Mouse (Mus musculus) induced T-regulatory cell, adult 2 months (primary cell): ENCODE data around the gene Ntn4.

Experiments used
- DNase-seq: peaks from one replicate; pipeline ENCODE4 v3.0.0-alpha.2; 2012; ENCODE audit warnings: low read depth

Gene Ntn4

DNA sequence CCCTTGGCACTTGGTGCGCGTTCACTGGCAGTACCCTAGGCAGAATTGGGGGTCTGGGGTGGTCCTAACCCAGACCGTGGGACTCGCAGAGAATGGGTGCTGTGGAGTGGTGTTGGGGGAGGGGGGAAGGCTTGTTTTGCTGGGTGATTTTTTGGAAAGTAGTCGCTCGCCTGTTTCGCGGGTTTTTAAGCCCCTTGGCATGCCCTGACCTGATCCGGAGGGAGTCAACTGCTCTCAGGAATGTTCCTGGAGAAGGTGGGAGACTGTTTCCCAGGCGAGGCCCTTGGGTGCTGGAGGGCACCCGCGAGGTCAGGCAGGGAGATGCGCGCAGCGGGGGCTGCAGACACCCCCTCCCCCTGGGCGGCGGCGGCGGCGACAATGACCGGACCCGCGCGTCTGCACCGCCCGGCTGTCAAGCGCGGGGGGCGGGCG lies at the start of gene Ntn4:
TSS of gene Ntn4 (plus strand) at position 161 of the 432 bp plus-strand sequence.
- no peak for DNase-seq

DNA sequence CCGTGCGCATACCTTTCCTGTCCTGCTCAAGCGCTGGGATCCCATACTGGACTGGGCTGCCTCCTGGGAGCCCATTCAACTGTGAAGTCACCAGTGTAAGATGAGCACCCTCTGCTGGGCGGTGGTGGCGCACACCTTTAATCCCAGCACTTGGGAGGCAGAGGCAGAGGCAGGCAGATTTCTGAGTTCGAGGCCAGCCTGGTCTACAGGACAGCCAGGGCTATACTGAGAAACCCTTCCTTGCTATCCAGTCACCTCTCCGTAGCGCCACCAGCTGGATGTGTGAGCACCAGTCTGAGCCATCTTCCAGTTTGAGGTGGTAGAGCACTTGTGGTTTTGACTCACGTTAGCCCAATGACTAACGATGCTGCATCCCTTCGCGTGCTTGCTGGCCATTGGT lies 48.0 kb upstream of the Ntn4 start:
- peak; percentile 55 for DNase-seq

DNA sequence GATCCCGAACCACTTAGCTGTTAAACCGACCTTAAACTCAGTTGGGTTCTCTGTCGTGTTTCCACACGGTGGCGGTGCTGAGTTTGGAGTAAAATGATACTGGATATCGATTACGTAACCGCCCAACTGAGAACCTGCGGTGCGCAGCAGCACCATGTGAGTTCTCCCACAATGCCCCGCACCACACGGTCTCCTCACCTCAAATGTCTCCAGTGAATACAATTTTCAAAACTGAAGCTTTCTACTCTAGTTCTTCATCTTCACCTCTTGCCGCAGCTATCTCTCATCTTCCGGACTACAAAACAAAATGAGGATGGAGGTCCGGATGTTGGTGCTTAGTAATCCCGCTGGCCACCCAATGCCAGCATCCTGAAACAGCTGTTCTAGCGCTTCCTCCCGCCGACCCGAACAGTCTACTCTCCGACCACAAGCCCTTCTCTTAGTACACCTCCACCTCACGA lies 46.4 kb upstream of the Ntn4 start:
- DNase-seq = peak; percentile 93

DNA sequence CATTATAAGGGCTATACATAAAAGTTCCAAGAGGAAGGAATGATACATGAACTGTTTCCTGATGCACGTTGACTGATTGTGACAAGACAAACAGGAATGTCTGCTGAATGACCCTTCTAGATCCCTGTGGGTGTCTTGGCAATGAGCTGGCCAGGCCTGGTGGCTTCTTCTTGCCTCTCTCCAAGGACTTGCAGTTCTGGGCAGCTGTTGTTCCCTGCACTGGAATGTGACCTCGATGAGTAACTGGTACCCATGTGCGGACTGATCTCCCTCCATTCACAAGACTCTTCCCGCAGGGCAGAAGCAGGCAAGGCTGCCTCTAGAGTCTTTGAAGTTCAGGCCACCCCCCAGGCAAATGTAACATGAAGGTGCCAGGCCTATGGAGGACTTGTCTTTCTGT lies 44.6 kb upstream of the Ntn4 start:
- no peak for DNase-seq

DNA sequence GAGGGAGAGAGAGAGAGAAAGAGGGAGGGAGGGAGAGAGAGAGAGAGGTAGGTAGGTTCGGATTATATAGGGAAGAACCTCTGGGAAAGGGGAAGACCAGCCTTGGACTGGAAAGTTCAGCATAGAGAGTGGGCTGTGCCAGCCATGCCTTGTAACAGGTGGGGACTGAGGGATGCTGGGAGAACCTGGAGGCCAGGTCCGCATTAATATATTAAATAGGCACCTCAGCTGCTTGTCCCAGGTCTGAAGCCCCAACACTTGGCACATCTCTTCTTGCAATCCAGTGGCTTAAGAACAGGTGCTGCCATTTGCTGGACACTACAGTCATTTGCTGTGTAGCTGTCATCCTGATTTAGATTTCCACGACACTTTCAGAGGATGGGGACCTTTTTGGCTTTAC lies 43.8 kb upstream of the Ntn4 start:
- DNase-seq = no peak

DNA sequence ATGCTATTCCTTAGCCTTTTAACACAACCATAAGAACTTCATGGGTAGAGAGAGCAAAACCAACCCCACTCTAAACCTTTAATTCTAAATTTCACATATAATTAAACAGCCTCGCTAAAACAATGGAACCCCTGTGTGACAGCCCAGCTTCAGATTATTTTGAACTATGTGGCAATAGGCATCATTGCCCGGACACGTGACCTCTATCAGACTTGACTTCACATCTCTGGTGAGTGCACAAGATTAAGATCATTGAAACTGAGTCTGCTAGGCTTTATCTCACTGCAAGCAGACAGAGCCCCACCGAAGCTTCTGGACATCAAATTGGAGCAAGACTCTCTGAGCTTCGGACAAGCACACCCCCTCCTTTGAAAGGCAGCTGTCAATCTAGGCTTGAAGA lies 38.2 kb upstream of the Ntn4 start:
- DNase-seq = no peak

DNA sequence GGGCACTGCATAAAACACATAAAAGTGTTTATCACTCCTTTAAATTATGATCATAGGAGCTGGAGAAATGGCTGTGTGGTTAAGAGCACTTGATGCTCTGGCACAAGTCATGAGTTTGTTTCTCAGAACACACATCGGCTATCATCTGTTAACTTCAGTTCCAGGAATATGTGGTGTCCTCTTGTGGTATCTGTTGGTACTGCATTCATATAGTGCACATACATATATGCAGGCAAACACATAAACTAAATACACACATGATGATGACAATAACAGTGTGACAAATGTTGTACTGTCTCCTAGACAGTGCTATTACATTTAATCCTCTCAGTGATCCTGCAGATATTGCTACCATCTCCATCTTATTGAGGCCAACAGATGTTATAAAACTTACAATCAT lies 37.2 kb upstream of the Ntn4 start:
- DNase-seq = no peak

DNA sequence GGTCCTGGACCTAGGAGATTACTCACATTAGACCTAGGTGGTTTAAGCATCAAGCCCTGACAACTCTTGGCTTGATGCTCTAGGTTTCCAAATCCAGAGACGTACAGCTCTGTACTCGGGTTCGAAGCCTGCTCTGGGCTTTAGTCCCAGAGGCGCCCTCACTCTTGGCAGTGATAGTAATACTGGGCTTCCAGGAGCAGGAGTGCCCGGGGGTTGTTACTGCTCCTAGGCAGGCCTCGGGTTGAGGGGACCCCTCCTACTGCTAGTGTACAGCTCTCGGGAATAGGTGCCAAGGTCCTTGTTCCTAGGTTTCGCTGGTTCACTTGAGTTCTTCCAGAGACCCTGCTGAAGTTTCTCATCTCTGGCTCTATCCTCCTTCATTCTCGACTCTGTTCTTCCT lies 34.2 kb upstream of the Ntn4 start:
- no peak for DNase-seq

DNA sequence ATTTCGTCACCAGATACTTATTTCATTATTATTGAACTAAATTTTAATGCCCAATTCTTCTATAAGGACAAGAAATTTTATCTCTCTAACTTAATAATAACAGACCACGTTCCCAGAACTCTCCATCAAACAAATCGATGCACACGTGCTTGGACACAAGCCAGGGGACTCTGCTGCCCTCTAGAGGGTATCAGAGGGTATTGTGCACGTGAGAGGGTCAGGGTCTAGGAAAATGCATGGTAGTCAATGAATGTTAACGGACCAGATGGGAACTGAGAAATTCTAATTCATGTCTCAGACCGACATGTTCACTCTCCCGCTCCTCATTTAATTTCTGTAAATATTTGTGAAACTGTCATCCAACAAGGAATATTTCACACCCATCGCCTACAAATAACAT lies 32.4 kb upstream of the Ntn4 start:
- DNase-seq = peak; percentile 62

DNA sequence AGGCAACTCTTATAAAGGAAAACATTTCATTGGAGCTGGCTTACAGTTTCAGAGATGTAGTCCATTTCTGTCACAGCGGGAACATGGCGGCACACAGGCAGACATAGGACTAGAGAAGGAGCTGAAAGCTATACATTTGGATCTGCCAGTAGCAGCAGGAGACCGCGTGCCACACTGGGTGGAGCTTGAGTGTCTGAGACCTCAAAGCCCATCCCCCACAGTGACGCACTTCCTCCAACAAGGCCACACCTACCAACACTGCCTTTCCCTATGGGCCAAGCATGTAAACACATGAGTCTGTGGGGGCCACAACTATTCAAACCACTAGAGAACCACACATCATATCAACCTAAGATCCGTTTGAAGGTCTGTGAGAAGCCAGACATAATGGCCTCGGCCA lies 31.2 kb upstream of the Ntn4 start:
- DNase-seq = no peak

DNA sequence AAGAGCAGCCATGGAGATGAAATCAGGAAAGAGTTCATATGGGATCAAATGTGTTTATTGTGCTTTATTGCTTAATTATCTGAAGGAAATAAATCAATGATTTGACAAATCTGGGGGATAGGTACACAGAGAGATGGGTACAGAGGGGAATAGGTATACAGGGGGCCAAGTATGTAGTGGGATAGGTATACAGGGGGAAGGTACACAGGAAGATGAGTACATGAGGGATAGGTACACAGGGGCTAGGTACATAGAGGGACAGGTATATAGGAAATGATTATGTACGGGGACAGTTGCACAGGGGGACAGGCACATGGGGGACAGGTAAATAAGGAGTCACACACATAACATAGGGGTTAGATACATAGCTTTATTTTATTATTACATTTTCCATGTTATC lies 29.6 kb upstream of the Ntn4 start:
- DNase-seq = no peak

DNA sequence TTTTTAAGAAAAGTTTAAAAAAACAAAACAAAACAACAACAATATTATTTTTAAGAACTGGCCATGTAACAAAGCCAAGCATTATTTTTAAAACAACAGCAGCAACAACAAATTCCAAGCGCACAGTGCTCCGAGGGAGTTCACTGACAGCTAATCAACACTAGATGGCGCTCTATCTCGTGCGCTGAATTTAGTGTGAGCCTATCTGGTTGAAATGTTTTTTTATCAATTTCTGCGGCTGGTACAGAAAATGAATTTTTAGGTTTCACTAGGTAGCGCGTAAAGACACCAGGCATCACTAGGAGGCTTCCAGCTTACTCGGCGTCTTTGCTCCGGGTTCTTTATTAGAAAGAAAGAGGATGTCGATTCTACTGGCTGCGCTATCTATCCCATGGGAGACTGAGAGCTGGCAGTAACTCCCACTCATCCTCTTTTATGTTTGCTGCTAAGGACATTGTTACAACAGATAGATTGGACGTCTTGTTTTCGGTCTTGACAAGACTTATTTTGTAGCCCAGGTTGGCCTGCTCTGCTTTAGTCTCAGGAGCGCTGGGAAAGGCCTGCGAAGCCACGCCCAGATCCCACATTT lies 29.0 kb upstream of the Ntn4 start:
- peak; percentile 80 for DNase-seq

DNA sequence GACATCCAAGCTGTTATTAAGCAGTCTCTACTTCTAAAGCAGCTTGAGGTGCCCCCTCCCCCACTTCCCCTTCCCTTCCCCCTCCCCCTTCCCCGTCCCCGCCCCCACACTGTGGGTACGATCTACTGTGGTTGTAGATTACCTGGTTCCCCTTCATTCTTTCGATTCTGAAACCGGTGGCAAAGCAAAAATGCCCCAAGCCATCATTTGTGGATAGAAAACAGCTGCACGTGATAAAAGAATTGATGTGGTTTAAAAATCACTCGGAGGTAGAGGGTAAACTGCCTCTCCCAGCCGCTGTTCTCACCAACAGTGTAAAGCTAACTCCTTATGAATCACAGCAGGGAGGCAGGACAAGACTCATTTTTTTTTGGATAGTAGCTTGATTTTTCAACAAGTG lies 25.6 kb upstream of the Ntn4 start:
- DNase-seq = peak; percentile 72

DNA sequence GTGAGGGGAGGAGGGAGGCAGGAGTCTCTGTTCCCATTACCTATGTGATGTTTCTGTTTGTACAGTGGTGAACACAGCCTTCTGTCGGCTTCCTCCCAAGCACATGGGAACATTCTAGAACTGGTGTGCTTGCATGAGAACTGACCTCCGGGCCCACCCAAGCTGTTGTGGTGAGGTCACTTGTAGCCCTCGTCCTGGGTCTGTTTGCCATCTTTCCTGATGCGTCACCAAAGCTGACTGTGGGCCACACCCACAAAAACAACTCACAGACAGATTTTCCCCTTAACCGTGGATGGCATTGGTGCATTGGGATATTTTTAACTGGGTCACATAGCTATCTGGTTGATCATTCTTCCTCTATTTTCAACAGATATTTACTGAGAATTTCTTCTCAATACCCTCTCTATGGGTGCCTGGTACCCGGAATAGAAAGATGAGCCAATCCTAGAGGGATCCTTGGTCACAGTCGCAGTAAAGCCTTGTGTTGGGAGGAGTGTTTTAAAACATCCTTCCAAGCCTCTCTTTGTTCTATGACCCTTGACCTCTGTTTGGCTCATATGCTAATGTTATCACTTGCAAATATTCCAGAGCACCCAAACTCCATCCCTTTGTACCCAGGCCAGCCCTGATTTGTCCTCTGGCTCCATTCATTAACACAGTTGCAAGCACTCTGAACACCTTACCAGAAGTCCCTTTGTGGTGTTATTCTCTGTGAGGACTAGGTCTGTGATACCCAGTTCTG lies 19.9 kb upstream of the Ntn4 start:
- DNase-seq = no peak

DNA sequence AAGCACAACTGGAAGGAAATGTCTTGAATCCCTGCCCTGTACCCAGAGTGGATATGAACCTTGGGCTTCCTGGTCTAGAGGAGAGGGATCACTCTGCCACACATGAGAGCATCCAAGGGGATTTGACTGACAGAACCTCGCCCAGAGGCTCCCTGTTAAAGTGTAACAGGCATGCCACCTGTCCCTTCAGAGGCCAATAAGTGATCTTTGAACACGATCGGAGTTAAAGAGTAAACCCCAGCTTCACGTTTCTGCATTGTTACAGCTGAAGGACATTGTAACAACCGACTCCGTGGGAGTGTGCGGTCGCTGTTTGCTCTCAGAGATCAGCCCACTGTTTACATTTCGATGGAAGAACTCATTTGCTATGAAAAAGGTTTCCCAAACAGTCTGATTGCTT lies 16.8 kb upstream of the Ntn4 start:
- DNase-seq = no peak

DNA sequence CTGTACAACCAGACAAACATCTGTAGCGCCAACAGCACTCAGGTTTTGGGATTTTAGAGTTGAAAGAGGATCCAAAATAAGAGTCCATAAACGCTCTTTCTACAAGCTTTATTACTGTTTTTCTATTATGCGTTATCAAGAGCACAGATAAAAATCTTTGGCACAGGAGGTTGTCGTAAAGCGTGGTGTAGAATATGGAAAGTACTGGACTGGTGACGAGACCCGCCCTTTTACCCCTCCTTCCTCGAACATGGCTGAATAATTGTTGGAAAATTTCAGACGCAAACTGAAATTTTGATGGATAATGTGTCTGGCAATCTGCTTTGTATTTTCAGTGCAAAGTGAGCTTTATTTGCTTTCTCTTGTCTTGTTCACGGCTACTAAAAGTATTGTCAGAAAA lies 16.3 kb upstream of the Ntn4 start:
- no peak for DNase-seq

DNA sequence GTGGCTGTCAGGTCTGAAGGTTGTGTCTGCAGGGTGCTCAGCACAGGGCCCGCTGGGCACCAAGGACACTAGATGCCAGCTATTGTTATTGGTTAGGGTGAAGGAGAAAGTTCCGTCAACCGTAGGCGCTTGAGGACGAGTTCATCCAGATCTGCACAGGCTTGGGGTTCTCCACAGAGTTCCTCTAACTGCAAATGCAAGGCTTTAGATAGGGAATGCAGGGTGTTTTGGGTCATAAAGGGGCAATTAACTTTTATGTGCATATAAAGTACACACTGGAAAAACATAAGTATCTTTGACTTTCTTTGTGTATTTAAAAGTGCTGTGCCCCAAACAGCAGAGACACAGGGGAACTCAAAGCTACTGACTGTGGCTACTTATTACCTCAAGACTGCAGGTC lies 10.2 kb upstream of the Ntn4 start:
- no peak for DNase-seq

DNA sequence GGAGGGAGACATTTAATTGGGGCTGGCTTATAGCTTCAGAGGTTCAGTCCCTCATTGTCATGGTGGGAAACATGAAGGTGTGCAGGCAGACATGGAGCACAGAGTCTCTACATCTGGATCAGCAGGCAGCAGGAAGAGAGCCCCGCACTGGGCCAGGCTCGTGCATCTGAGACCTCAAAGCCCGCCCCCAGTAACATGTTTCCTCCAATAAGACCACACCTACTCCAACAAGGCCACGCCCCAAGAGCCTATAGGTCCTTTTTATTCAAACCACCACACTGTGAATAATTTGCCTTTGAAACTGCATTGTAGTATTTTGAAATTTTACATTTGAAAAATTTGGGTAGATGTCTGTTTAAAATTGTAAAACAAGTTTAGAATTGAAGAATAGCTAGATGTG lies 8.4 kb upstream of the Ntn4 start:
- no peak for DNase-seq

DNA sequence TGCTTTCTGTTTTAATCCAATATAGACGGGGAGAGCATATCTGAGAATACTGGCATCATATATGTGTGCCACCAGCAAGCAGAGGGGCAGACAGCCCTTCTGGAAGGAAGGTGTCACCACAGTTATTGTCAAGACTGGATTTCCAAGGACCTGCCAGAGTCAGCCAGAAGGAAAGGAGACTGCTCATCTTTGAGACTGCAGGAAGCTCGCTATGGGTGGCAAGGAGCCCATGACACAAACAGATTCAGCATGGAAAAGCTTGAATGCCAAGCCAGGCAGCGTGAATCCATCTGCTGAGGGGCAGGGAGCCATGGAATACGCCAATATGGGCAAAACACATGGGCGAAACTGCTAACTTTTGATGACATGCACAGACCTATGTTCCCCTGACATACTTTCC lies 6.9 kb upstream of the Ntn4 start:
- DNase-seq = no peak

DNA sequence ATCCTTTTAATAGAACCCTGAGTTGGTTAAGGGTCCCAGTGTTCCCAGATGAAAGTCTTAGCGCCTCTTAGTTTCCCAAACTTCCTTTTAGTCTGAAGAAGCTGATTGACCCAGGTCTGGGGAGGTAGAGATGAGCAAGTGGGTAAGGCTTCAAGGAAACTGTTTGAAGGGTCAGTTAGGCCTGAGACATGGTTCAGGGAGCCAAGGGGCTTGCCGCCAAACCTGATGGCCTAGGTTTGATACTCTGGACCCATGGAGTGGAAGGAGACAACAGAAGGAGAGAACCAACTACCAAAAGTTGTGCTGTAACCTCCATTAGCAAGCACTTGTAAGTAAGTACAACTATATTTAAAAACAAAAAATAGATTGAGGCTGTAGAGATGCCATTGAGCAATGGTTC lies 6.5 kb upstream of the Ntn4 start:
- no peak for DNase-seq

DNA sequence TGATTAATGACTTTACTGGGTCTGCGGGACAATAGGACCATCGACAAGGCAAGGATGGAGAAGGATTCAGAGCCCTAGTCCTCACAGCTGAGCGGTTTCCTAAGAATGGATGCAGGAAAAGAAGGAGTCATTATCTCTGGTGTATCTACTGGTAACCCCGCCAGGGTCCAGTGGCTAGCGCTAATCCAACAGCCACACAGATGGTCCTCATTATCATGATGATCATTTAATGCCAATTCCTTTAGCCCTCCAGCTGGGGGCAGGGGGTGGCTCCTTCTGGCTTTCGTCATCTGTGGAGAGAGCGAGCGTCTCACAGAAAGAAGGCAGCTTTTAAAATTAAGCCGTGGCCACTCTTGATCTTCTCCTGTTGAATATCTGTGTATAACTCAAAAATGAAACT lies 4.5 kb upstream of the Ntn4 start:
- DNase-seq = no peak

DNA sequence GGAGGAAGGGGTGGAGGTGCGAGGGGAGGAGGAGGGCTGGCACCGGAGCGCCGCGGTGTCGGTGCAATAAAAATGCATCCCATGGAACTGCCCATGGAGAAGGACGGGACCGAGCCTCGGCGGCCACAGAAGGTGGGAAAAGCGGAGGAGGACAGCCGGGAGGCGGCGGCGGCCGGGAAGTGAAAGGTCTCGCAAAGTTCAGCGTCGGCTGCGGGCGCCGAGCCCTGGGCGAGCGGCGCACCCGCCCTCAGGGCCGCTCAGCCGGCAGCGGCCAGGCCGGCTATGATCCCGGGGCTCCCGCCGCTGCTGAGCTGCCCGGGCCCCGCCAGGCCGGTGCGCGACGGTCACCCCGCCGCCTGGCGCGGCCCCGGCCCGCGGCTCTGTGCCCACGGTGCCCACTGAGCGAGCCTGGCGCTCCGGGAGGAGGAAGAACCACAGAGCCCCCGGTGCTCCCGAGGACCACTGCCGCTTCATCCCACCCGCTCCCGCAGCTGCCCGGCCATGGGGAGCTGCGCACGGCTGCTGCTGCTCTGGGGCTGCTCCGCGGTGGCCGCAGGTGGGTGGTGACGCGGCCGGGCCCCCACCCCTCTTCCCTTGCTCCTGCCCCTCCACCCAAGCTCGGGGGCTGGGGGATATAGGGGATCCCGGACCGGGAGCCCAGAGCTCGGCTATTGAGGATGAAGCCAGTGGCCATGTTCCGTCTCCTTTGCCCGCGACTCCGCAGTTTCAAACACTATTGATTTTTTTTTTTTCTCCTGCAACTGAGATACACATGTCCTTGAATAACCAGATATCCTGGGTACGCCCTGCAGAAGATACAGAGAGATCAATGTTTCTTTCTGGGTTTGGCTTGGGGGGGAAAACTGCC lies 706 bp downstream of the Ntn4 start:
- DNase-seq = peak; percentile 29
